Mouse (Mus musculus): ENCODE measurements at regions not wholly inside any gene's neighbourhood (a gene's known extent, or its start where the extent isn't known, plus 50 kb on each side); places are given as distances from the start of the nearest gene placed in this dataset.
"Not testable (repeated sequence)": the region's sequence is repeated elsewhere in the genome, so short reads cannot be mapped to it uniquely, and the experiment has no call there.

DNA sequence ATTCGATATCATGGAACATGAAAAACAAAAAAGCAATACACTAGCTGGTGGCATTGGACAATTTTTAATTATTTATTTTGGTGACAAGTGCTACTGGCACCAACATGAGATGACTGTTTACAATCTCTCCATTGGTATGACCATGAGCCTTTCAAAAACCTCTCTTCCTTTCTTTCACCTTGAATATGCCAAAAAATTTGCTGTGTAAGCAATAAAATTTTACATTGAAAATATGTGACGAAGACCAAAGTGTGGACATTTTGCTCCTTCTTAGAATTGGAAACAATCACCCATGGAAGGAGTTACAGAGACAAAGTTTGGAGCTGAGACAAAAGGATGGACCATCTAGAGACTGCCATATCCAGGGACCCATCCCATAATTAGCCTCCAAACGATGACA, 83.4 kb upstream of the Gm49339 start:
- H3K36me3 ChIP-seq (ENCODE audit: control insufficient read depth, insufficient read depth, low read length); H3K9me3 ChIP-seq (ENCODE audit: control insufficient read depth, low read length); H3K4me3 ChIP-seq (ENCODE audit: low read depth, low read length); H3K4me1 ChIP-seq (ENCODE audit: control insufficient read depth, insufficient read depth, low read length); H3K27me3 ChIP-seq (ENCODE audit: control insufficient read depth, insufficient read depth, low read length); H3K9ac ChIP-seq (ENCODE audit: low read length); ATAC-seq (ENCODE audit: insufficient read depth, low FRiP score, low TSS enrichment); H3K27ac ChIP-seq (ENCODE audit: low read depth, low read length); H3K4me2 ChIP-seq (ENCODE audit: low read depth); DNase-seq (ENCODE audit: low spot score): not testable (repeated sequence)
- WGBS = 83% methylated on average over 3 of the region's 3 CpGs

DNA sequence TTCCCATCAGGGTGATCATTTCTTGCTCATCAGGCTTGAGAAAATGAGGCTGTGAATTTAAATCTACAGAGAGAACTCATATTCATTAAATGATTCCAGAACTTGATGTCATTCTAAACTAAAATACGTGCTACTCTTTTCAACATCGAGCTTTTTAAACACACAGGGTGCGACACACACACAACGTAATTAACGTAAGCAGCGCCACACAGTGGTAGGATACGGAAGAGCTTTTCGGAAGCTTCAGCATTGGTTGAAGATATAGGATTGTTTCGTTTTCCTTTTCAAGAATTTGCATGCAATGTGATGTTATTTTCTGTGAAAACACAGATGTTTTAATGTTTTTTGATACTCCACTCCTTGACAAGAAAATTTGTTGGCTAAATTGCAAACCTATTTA, 75.3 kb upstream of the Gm49339 start:
- 10% methylated on average over 9 of the region's 9 CpGs for WGBS

DNA sequence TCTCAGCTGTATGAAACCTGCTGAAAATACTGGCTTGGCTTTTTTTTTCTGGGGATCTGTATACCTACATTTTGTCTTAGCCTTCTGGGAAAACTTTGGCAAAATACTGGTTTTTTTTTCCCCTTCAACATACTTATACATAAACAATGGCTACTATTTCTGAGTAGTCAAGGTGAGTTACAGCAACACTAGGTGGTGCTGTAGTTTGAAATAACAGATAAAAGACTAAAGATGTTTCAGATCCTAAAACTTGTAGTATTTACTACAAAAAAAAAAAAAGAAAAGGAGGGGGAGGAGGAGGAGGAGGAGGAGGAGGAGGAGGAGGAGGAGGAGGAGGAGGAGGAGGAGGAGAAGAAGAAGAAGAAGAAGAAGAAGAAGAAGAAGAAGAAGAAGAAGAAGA, 67.6 kb upstream of the Gm49339 start:
- ATAC-seq (ENCODE audit: insufficient read depth, low FRiP score, low TSS enrichment) (no peak), DNase-seq (ENCODE audit: low spot score) (no peak)
- no peaks in the 10 kb centered on the region for H3K4me1 ChIP-seq (ENCODE audit: control insufficient read depth, insufficient read depth, low read length)
- no peak overlapping the region for H3K9ac ChIP-seq (ENCODE audit: low read length)
- H3K9me3 ChIP-seq (ENCODE audit: control insufficient read depth, low read length) = no peaks in the 10 kb centered on the region
- H3K4me2 ChIP-seq (ENCODE audit: low read depth) = no peak overlapping the region
- H3K36me3 ChIP-seq (ENCODE audit: control insufficient read depth, insufficient read depth, low read length) = no peaks in the 10 kb centered on the region
- no peak overlapping the region for H3K4me3 ChIP-seq (ENCODE audit: low read depth, low read length)
- no peaks in the 10 kb centered on the region for H3K27me3 ChIP-seq (ENCODE audit: control insufficient read depth, insufficient read depth, low read length)
- H3K27ac ChIP-seq (ENCODE audit: low read depth, low read length) = no peak overlapping the region

More for the DNA sequence above, 75.3 kb upstream of the Gm49339 start:
- H3K9me3 ChIP-seq (ENCODE audit: control insufficient read depth, low read length) = no peaks in the 10 kb centered on the region
- peak; percentile 74 for DNase-seq (ENCODE audit: low spot score)
- H3K36me3 ChIP-seq (ENCODE audit: control insufficient read depth, insufficient read depth, low read length) = no peaks in the 10 kb centered on the region
- peak; percentile 66; the same call in 1 of the 2 replicates for ATAC-seq (ENCODE audit: insufficient read depth, low FRiP score, low TSS enrichment)
- H3K4me2 ChIP-seq (ENCODE audit: low read depth) = no peak overlapping the region
- H3K9ac ChIP-seq (ENCODE audit: low read length) = no peak overlapping the region
- H3K27ac ChIP-seq (ENCODE audit: low read depth, low read length) = no peak overlapping the region
- H3K27me3 ChIP-seq (ENCODE audit: control insufficient read depth, insufficient read depth, low read length) = no peaks in the 10 kb centered on the region
- H3K4me1 ChIP-seq (ENCODE audit: control insufficient read depth, insufficient read depth, low read length) = no peaks in the 10 kb centered on the region
- no peak overlapping the region for H3K4me3 ChIP-seq (ENCODE audit: low read depth, low read length)

DNA sequence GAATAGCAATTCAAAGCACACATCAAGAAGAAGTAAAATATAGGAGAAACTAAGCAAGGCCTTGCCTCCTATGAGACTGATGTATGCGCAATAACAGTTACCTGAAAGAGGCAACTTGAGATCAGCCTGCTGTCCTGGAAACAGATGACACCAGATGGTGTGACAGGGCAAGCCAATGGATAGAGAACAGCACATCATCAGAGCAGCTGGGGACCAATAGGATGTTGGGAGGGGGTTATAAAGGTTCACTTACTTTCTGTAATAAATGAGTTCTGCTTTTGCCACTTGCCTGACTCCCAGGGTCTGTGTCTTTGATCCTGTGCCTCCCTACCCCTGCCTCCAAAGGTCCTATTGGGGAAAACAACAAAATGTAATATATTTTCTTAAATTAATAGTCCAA, 65.9 kb upstream of the Gm49339 start:
- 0 out of 2 replicates have a peak, but pooled peaks have one; percentile 33 for ATAC-seq (ENCODE audit: insufficient read depth, low FRiP score, low TSS enrichment)
- no peak for DNase-seq (ENCODE audit: low spot score)
- Histone ChIP-seq H3K36me3 (ENCODE audit: control insufficient read depth, insufficient read depth, low read length) (no peaks in the 10 kb centered on the region), H3K4me1 (ENCODE audit: control insufficient read depth, insufficient read depth, low read length) (no peaks in the 10 kb centered on the region), H3K4me3 (ENCODE audit: low read depth, low read length) (no peak overlapping the region), H3K9ac (ENCODE audit: low read length) (no peak overlapping the region), H3K27ac (ENCODE audit: low read depth, low read length) (no peak overlapping the region), H3K27me3 (ENCODE audit: control insufficient read depth, insufficient read depth, low read length) (no peaks in the 10 kb centered on the region), H3K4me2 (ENCODE audit: low read depth) (no peak overlapping the region), H3K9me3 (ENCODE audit: control insufficient read depth, low read length) (no peaks in the 10 kb centered on the region)
- 96% methylated on average over 1 of the region's 1 CpGs for WGBS

DNA sequence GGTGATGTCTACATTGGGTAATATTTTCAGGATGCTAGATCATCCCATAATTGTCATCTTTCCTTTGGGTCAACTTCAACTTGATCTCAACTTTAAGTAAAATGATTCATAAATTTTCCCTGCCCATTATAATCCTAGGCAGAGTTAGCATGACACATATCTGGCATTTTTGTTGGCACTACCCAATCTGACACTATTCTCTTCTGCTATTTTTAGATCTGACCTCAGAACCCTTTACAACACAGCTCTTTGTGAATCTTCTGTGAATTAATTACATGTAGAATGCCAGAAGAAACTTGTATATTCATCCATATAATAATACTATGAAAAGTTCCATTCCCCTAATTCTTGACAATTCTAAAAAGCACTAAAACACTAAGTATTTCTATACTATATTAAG, 63.7 kb upstream of the Gm49339 start:
- Histone ChIP-seq H3K36me3 (ENCODE audit: control insufficient read depth, insufficient read depth, low read length) (no peaks in the 10 kb centered on the region), H3K27me3 (ENCODE audit: control insufficient read depth, insufficient read depth, low read length) (no peaks in the 10 kb centered on the region), H3K4me1 (ENCODE audit: control insufficient read depth, insufficient read depth, low read length) (no peaks in the 10 kb centered on the region), H3K4me3 (ENCODE audit: low read depth, low read length) (no peak overlapping the region), H3K9me3 (ENCODE audit: control insufficient read depth, low read length) (no peaks in the 10 kb centered on the region), H3K27ac (ENCODE audit: low read depth, low read length) (no peak overlapping the region), H3K9ac (ENCODE audit: low read length) (no peak overlapping the region), H3K4me2 (ENCODE audit: low read depth) (no peak overlapping the region)
- ATAC-seq (ENCODE audit: insufficient read depth, low FRiP score, low TSS enrichment) (no peak), DNase-seq (ENCODE audit: low spot score) (no peak)

DNA sequence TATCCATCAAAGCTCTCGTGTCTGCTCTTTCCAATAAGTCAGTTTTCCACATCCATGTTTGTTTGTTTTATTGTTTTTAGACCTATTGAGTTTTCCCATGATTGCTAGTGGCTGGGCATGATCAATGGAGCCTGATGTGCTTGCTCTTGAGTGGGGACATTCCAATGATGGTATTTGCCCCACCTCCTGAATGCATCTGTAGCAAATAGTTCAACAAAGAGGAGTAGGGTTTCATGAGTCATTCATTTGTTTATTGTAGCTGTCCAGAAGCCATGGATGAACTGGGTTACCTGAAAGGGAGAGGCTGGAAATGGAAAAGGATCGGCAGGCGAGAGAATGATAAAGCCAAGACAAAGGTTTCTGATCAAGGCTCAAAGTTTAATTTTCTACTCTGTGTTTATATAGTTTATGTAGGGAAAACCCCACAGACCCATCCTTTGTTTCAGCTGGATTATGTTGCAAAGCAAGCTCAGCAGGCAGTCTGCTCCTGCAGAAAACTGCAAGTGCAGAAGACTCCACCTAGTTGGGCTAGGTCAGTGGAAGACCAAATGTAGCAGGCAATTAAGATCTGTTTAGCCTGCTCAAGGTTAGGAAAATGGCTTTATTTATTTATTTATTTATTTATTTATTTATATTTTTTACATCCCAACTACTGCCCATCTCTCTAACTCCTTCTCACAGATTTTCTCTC, 63.0 kb upstream of the Gm49339 start:
- no peaks in the 10 kb centered on the region for H3K9me3 ChIP-seq (ENCODE audit: control insufficient read depth, low read length)
- H3K4me3 ChIP-seq (ENCODE audit: low read depth, low read length) = no peak overlapping the region
- H3K9ac ChIP-seq (ENCODE audit: low read length) = no peak overlapping the region
- no peaks in the 10 kb centered on the region for H3K36me3 ChIP-seq (ENCODE audit: control insufficient read depth, insufficient read depth, low read length)
- no peaks in the 10 kb centered on the region for H3K27me3 ChIP-seq (ENCODE audit: control insufficient read depth, insufficient read depth, low read length)
- no peak overlapping the region for H3K4me2 ChIP-seq (ENCODE audit: low read depth)
- H3K4me1 ChIP-seq (ENCODE audit: control insufficient read depth, insufficient read depth, low read length) = no peaks in the 10 kb centered on the region
- DNase-seq (ENCODE audit: low spot score) (no peak), ATAC-seq (ENCODE audit: insufficient read depth, low FRiP score, low TSS enrichment) (no peak)
- H3K27ac ChIP-seq (ENCODE audit: low read depth, low read length) = no peak overlapping the region
- WGBS = 75% methylated on average over 3 of the region's 3 CpGs

DNA sequence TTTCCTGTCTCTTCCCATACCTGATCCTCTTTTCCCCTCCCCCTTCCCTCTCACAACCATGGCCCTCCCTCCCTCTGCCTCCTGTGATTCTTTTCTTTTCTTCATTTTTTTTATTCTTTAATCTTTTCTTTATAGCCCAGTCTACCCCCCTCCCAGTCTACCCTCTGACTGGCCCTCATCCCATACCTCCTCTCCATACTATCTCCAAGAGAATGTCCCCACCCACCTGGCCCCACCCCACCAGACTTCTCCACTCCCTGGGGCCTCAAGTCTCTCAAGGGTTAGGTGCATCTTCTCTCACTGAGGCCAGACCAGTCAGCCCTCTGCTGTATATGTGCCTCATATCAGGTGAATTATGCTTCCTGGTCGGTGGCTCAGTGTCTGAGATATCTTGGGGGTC, 61.9 kb upstream of the Gm49339 start:
- ATAC-seq (ENCODE audit: insufficient read depth, low FRiP score, low TSS enrichment) = no peak

DNA sequence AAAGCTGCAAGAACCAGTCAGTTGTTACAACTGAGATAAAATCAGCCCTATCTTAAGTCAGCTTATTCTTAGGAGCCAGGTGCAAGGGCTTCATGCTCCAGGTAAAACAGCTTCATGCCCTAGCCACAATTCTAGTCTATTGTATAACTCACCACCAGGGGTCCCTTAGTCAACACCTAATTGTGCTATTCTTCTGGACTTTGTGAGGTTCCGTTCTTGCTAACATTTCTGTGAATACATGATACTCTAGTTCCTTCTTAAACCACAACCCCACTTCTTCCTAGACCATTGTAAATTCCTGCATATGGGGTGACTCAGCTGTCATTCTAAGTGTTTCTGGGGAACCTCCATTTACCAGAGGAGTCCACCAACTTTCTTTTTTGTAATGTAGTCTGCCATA, 57.9 kb upstream of the Gm49339 start:
- H3K36me3 ChIP-seq (ENCODE audit: control insufficient read depth, insufficient read depth, low read length) = no peaks in the 10 kb centered on the region
- no peaks in the 10 kb centered on the region for H3K4me1 ChIP-seq (ENCODE audit: control insufficient read depth, insufficient read depth, low read length)
- no peak overlapping the region for H3K4me2 ChIP-seq (ENCODE audit: low read depth)
- no peak overlapping the region for H3K4me3 ChIP-seq (ENCODE audit: low read depth, low read length)
- H3K27ac ChIP-seq (ENCODE audit: low read depth, low read length) = no peak overlapping the region
- 87% methylated on average over 1 of the region's 1 CpGs for WGBS
- H3K9me3 ChIP-seq (ENCODE audit: control insufficient read depth, low read length) = no peaks in the 10 kb centered on the region
- no peak overlapping the region for H3K9ac ChIP-seq (ENCODE audit: low read length)
- DNase-seq (ENCODE audit: low spot score) = no peak
- no peak for ATAC-seq (ENCODE audit: insufficient read depth, low FRiP score, low TSS enrichment)
- no peaks in the 10 kb centered on the region for H3K27me3 ChIP-seq (ENCODE audit: control insufficient read depth, insufficient read depth, low read length)

More for the DNA sequence above, 61.9 kb upstream of the Gm49339 start:
- Histone ChIP-seq H3K27me3 (ENCODE audit: control insufficient read depth, insufficient read depth, low read length) (no peaks in the 10 kb centered on the region), H3K9ac (ENCODE audit: low read length) (no peak overlapping the region), H3K4me3 (ENCODE audit: low read depth, low read length) (no peak overlapping the region), H3K36me3 (ENCODE audit: control insufficient read depth, insufficient read depth, low read length) (no peaks in the 10 kb centered on the region), H3K9me3 (ENCODE audit: control insufficient read depth, low read length) (no peaks in the 10 kb centered on the region), H3K4me2 (ENCODE audit: low read depth) (no peak overlapping the region), H3K27ac (ENCODE audit: low read depth, low read length) (no peak overlapping the region), H3K4me1 (ENCODE audit: control insufficient read depth, insufficient read depth, low read length) (no peaks in the 10 kb centered on the region)
- WGBS = 80% methylated on average over 1 of the region's 1 CpGs
- DNase-seq (ENCODE audit: low spot score) = no peak

Measured in neural tube, embryonic 11.5 days (tissue).